Mouse (Mus musculus) heart, postnatal 14 days (tissue): ENCODE measurements at regions not wholly inside any gene's neighbourhood (a gene's known extent, or its start where the extent isn't known, plus 50 kb on each side); places are given as distances from the start of the nearest gene placed in this dataset.

Experiments used
- DNase-seq, 2 experiments: peaks; one replicate each; pipeline ENCODE4 v3.0.0; 2021 to 2022
- intact Hi-C: fragments of 180-260 bp; cut with DNase I; formaldehyde crosslinking; loops from one replicate; pipeline ENCODE4 v1.15.1; 2025

- intact Hi-C loops, result no loop called here
- DNase-seq, result no peak
Measured at GRCm38 (mm10) chr7:36420741-36421140, 277.2 kb upstream of the Tshz3 start.

DNA sequence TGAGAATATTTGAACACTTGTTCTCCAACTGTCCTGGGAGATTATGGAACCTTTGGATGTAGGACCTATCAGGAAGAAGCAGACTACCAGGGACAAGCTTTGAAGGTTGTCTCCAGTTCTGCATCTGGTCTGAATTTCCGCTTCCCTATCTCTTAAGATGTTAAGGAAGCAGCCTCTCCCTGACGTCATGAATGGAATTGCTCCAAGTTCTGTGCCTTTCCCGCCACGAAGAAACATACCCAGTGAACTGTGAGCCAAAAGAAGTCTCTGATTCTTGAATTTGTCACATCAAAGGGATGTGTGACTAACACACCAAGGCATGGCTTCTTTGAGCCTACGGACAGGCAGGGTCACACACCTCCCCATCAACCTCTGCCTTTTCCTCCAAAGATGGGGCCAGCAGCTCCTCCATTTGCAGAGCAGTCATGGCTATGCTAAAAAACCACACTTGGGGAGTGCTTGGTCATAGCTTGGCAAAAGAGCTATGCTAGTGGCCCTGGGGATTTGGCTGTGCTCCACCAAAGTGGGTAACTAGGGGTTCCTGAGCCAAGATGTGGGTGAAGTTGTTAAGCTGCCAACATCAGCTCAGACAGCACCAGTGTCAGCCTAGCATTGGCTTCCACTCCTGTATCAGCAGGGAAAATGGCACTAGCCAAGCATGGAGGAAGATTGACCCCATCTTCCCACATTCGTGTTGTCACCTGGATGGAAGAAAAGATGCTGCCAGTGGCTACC lies 248.6 kb upstream of the Tshz3 start:
- intact Hi-C loops, result no loop called here
- DNase-seq, result no peak

- DNase-seq, result no peak
- intact Hi-C loops, result no loop called here
Measured at GRCm38 (mm10) chr7:36453816-36454215, 244.1 kb upstream of the Tshz3 start.

- DNase-seq, result no peak
- intact Hi-C loops, result no loop called here
Measured at GRCm38 (mm10) chr7:36456080-36456479, 241.8 kb upstream of the Tshz3 start.

DNA sequence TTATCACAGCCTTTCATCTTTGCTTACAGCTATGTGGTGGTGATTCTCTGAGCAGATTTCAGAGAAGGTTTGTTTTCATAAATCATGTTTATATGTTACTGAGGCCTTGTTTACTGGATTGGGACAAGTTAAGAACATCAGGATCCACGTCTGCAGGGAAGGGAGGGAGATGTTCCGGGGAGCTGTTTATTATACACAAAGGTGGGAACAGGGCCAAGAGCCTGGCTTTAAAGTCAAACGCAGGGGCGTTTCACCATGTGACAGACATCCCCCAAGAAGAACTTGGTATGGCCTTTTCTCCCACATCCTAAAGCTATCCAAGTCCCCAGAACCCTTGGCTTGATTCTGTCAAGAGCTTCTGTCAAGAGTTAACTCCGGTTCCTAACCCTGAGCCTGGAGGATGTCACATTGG lies 235.5 kb upstream of the Tshz3 start:
- intact Hi-C loops, result loop anchor here (10.0 kb wide), 1 partner anchor 882 kb away; no protein-coding TSS in a partner anchor
- DNase-seq, result no peak

- no peak for DNase-seq
- intact Hi-C loops, result loop anchor here (10.0 kb wide), 1 partner anchor 875 kb away; no protein-coding TSS in a partner anchor
Measured at GRCm38 (mm10) chr7:36469386-36469785, 228.5 kb upstream of the Tshz3 start.

GRCm38 (mm10) chr7:36473532-36473931 lies 224.4 kb upstream of the Tshz3 start:
- intact Hi-C loops, result no loop called here

DNA sequence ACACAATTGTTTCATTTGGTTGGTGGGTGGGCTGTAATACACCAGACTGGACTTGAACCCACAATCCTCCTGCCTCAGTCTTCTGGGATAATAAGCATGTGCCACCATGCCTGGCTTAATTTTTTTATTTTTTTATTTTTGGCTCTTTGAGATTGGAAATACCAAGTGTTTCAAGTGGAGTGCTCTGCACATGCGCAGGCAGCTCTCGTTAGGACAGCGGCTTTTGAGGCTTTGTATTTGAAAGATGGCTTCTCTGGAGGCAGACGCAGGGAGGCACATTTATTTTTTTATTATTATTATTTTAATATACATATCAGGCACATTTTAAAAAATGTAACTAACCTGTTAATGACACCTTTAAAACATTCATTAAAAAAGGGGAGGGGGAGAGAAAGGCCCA lies 221.5 kb upstream of the Tshz3 start:
- DNase-seq, result no peak
- intact Hi-C loops, result no loop called here

More at GRCm38 (mm10) chr7:36473532-36473931, 224.4 kb upstream of the Tshz3 start:
- DNase-seq, result no peak

DNA sequence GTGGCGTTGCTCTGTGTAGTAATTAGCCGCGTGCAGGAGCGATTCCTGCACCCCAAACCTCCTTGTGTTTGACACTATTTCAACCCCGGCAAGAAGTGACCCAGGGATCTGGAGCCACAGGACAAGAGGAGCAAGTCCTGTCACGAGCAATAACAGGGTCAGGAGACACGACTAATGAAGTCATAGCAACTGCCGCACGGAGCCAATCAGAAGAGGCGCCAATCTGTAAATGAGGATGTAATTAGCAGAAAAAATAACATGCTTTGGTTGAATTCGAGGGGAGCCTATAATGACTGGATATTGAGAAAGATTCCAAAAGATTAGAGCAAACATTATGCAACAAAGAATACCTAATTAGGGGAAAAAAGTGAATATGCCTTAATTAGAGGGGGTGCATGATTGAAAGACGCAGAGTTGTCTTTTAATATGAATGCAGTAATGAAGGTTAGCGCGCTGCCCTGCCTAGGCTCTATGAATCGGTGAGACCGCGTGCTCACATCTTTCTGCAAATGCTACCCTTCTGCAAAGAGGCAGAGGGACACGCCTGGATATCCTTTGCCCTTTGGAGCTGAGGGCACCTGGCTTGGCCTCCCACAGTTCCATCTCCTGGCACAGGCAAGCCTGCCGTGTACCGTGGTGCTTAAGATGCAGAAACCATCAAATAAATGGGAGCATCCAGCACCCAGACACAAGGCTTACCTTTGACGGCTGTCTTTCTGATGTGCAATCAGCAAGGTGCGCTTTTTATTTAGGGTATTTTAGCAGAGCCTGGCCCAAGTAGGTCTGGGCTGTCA lies 220.9 kb upstream of the Tshz3 start:
- intact Hi-C loops, result no loop called here
- DNase-seq, result no peak

DNA sequence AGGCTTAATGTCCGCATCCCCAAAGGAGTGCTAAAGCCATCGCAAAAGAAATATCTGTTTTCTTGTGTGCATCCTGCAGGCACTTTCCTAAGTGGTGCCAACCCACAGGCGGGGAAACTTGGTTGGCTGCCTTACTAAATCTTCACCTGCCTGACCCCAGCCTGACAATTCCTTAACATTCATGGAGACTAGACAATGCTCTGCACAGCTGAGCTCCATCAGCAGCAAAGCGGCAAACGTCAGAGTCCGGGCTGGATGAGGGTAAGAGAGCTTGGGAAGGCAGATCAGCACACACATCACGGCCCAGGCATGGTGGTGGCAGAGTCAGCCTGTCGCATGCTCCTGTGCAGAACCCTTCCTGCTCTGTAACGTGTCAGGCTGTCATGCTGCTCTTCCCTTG lies 209.8 kb upstream of the Tshz3 start:
- intact Hi-C loops, result no loop called here
- DNase-seq, result no peak

- intact Hi-C loops, result no loop called here
- DNase-seq, result no peak
Measured at GRCm38 (mm10) chr7:36491173-36491581, 206.7 kb upstream of the Tshz3 start.

DNA sequence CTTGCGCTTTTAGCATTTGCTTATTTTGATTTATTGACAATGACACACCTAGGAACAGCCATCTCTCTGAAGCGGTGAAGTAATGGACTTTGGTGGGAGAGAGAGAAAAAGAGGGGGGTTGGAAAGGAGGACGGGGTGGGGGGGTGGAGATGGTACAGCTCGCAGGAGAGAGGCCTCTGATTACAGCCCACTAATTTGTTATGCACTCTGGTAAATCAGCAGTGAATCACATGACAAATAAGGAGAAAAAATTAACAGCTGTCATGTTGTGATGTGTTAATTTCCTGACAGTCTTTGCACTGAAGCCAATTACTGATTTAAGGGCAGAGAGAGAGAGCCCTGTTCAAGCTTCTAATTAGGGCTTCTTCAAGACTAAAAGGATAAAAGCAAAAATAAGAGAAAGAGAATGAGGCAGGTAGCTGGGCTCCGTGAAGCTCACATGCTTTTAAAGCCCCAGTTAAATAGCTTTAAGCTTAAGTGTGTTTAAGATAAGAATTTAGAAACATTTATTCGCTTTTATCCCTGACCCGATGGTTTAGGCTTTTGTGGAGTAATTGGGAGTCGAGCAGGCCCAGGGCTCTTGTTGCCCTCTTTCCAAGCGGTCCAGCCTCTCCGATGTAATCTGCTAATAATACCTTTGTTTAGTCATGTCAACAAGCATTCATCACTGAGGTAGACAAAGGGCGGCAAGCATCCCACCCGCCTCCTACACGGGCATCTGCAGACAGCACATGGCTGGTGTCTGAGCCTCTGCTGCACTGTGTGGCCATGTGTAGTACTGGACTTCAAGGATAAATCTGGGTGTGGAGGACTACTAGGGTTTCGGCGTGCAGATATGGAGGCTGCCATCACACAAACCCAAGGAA lies 193.7 kb upstream of the Tshz3 start:
- intact Hi-C loops, result no loop called here

DNA sequence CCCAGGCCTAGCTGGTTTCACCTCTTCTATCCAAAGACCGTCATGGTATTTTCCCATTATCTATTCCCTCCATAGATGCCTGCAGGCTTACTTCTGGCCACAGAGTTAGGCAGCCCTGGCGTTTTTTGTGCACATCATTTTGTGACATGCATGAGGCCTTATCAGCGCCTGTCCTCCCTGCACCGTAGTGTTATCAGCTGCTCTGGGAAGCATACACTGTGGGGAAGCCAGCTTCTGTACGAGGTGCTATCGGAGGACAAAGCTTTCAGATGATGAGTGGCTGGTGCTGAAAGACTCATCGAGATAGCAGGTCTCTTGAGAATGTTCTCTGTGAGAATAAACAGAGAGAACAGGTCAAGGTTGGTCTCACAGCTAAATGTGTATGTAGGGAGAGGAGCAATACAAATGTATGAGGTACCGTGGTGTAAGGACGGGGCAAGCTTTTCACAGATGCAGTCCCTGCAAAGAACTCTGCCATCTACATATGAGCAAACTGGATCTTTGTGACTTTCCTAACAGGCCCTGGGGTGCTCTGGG lies 190.0 kb upstream of the Tshz3 start:
- intact Hi-C loops, result no loop called here
- no peak for DNase-seq

More for the DNA sequence above, 193.7 kb upstream of the Tshz3 start:
- no peak for DNase-seq

DNA sequence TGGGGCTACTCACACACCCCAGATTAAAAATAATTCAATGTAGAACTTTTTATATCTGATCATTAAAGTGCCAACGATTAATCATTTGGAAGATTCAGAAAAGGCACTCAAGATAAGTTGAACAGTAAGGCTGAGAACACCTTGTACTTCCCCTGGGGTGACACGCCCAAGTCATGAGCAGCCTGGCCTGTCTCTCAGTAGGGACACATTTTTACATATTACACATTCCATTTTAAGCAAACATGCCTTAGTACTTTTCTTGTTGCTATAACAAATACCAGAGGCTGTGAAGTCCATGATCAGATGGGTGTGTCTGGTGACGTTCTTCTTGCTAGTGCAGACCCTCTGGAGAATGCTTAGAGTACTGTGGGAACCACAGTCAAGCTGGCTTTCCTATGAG lies 184.2 kb upstream of the Tshz3 start:
- intact Hi-C loops, result no loop called here
- no peak for DNase-seq

DNA sequence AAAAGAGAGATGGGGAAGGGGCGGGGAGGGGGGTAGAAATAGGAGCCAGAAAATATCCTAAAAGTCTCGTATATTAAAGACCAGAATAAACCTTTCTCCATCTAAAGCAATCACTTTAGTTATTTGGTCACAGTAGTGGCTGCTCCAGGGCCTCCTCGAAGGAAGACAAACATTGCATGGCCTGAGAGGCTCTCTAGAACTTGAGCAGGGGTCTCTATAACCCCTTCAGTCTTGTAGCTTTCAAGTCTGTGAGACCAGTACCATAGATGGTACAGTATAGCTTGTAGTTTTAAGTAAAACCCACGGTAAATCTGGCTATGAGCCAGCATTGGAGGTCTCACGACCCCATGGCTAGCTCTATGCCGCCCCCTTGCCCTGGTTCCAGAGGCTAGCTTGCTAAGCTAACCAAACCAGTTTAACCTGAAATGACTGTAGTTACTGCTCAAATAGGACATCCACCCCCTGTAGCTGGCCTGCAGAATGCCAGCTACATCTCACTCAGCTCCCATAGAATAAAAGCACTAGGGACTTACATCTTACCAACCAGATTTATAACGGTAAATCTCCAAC lies 181.7 kb upstream of the Tshz3 start:
- intact Hi-C loops, result no loop called here
- no peak for DNase-seq

- no peak for DNase-seq
- intact Hi-C loops, result no loop called here
Measured at GRCm38 (mm10) chr7:36519027-36519426, 178.9 kb upstream of the Tshz3 start.

GRCm38 (mm10) chr7:36522960-36523359 lies 175.0 kb upstream of the Tshz3 start:
- DNase-seq, result no peak
- intact Hi-C loops, result no loop called here

- intact Hi-C loops, result no loop called here
- DNase-seq, result no peak
Measured at GRCm38 (mm10) chr7:36526148-36526547, 171.8 kb upstream of the Tshz3 start.

- intact Hi-C loops, result no loop called here
- no peak for DNase-seq
Measured at GRCm38 (mm10) chr7:36526692-36527091, 171.2 kb upstream of the Tshz3 start.

- no peak for DNase-seq
- intact Hi-C loops, result no loop called here
Measured at GRCm38 (mm10) chr7:36529504-36530065, 168.3 kb upstream of the Tshz3 start.
